Mouse (Mus musculus): ENCODE data around the gene Grm2. TPM values are rescaled to one million over a fixed set of nuclear protein-coding genes. Genes with fewer than 3 reads are reported as not detected.
"Not testable (repeated sequence)": the region's sequence is repeated elsewhere in the genome, so short reads cannot be mapped to it uniquely, and the experiment has no call there.

Gene Grm2
- total RNA-seq, 2 experiments from 2014 or later = 57.0 to 60.5 TPM

- Histone ChIP-seq H3K4me3 (no peak overlapping the region), H3K27ac (no peak overlapping the region)
- DNase-seq (ENCODE audit: extremely low spot score in 1 of 2, low spot score in 2 of 2) = peak; percentile 58 to 74
- intact Hi-C loops (cut with DNase I) = loop anchor here (1.0 kb wide), 1 partner anchor 43 kb away; no protein-coding TSS in a partner anchor
- peak; percentile 78 for TF ChIP-seq CTCF (IDR thresholded peaks at IDR 0.05)
These were observed 55.3 kb downstream of the Grm2 start for GRCm38 (mm10) chr9:106600546-106600945.

- Histone ChIP-seq H3K27ac (no peak overlapping the region), H3K4me3 (no peak overlapping the region)
- peak; percentile 28 for TF ChIP-seq CTCF (IDR thresholded peaks at IDR 0.05)
- intact Hi-C loops (cut with DNase I) = loop anchor here (5.0 kb wide), 1 partner anchor 224 kb away; the partner anchor contains the start of gene Dcaf1
- DNase-seq (ENCODE audit: extremely low spot score in 1 of 2, low spot score in 2 of 2) = peak in 1 of 2 experiments; percentile 9
These were observed 57.4 kb downstream of the Grm2 start for GRCm38 (mm10) chr9:106598466-106598865.

GRCm38 (mm10) chr9:106595836-106596235 lies 60.0 kb downstream of the Grm2 start:
- H3K27ac ChIP-seq = peak overlapping the region; percentile 84
- no peak for TF ChIP-seq CTCF (IDR thresholded peaks at IDR 0.05)

GRCm38 (mm10) chr9:106595402-106595801 lies 60.5 kb downstream of the Grm2 start:
- DNase-seq (ENCODE audit: extremely low spot score in 1 of 2, low spot score in 2 of 2); H3K4me3 ChIP-seq: not testable (repeated sequence)
- H3K27ac ChIP-seq = peak overlapping the region; percentile 84
- intact Hi-C loops (cut with DNase I) = loop anchor here (5.0 kb wide), 1 partner anchor 227 kb away; the partner anchor contains the start of gene Dcaf1

More at GRCm38 (mm10) chr9:106595836-106596235, 60.0 kb downstream of the Grm2 start:
- peak in 1 of 2 experiments; percentile 28 for DNase-seq (ENCODE audit: extremely low spot score in 1 of 2, low spot score in 2 of 2)
- intact Hi-C loops (cut with DNase I) = loop anchor here (2.0 to 5.0 kb wide), 2 partner anchors 61 to 226 kb away; partner anchors contain the start of gene Dcaf1
- no peak overlapping the region for H3K4me3 ChIP-seq

Other genes with a start within 250 kb of the Grm2 start
- 100 to 1,000 TPM; 273 to 308 TPM for gene Rpl29, start 226.6 kb downstream of the Grm2 start, total RNA-seq (2021)
- gene Acy1, start 217.8 kb downstream of the Grm2 start, total RNA-seq (2021) = 10 to 100 TPM; 16.0 to 18.7 TPM
- gene Abhd14b, start 208.6 kb downstream of the Grm2 start, total RNA-seq (2021) = 10 to 100 TPM; 12.2 to 14.1 TPM
- gene Abhd14a, start 208.4 kb downstream of the Grm2 start, total RNA-seq (2021) = 10 to 100 TPM; 38.4 to 38.6 TPM
- 100 to 1,000 TPM; 202 to 207 TPM for gene Pcbp4, start 202.8 kb downstream of the Grm2 start, total RNA-seq (2021)
- gene Gpr62, start 190.1 kb downstream of the Grm2 start, total RNA-seq (2021) = 1 to 10 TPM; 7.4 to 7.6 TPM
- 10 to 100 TPM; 35.4 to 38.3 TPM for gene Rrp9, start 180.1 kb downstream of the Grm2 start, total RNA-seq (2021)
- gene Parp3, start 179.1 kb downstream of the Grm2 start, total RNA-seq (2021) = 1 to 10 TPM; 4.4 to 4.9 TPM
- not detected for gene Iqcf1, start 156.1 kb downstream of the Grm2 start, total RNA-seq (2021)
- gene Iqcf5, start 141.5 kb downstream of the Grm2 start, total RNA-seq (2021) = not detected
- gene Iqcf3, start 94.5 kb downstream of the Grm2 start, total RNA-seq (2021) = not detected
- gene Iqcf4, start 85.1 kb downstream of the Grm2 start, total RNA-seq (2021) = not detected
- not detected for gene Iqcf6, start 29.5 kb downstream of the Grm2 start, total RNA-seq (2021)
- 10 to 100 TPM; 92.2 to 98.1 TPM for gene Tex264, start 29.8 kb upstream of the Grm2 start, total RNA-seq (2021)
- 10 to 100 TPM; 17.6 to 18.0 TPM for gene Rad54l2, start 133.1 kb upstream of the Grm2 start, total RNA-seq (2021)
- 10 to 100 TPM; 31.7 to 38.1 TPM for gene Dcaf1, start 165.8 kb upstream of the Grm2 start, total RNA-seq (2021)
- gene Rbm15b, start 231.3 kb upstream of the Grm2 start, total RNA-seq (2021) = 10 to 100 TPM; 57.1 to 57.2 TPM
- gene Manf, start 235.9 kb upstream of the Grm2 start, total RNA-seq (2021) = 100 to 1,000 TPM; 115 to 126 TPM